Mouse (Mus musculus): ENCODE measurements around the gene Mex3d. TPM values are rescaled to one million over a fixed set of nuclear protein-coding genes. Genes with fewer than 3 reads are reported as not detected.
A peak's percentile ranks its signal among the peaks of the same experiment; 100 is the strongest.

Gene Mex3d
- total RNA-seq (2021): 1 to 10 TPM; 4.7 to 5.1 TPM
- long read RNA-seq, experiment 1, partial matches to known transcripts: 0 of 3 reads
- long read RNA-seq, experiment 1, other reads (novel, unspliced or antisense): 0 of 3 reads
- long read RNA-seq, experiment 2, partial matches to known transcripts: 0 of 2 reads
- long read RNA-seq, experiment 2, other reads (novel, unspliced or antisense): 2 of 2 reads

GRCm38 (mm10) chr10:80387522-80387959 lies at the start of gene Mex3d:
TSS of gene Mex3d (minus strand) at chr10:80387659.
- peak; percentile 94 for DNase-seq
- H3K4me3 ChIP-seq: peak within 1 kb of the TSS; percentile 92
- intact Hi-C loops (cut with DNase I): no loop called here
- TF ChIP-seq CTCF (IDR thresholded peaks at IDR 0.05): no peak
- peak within 1 kb of the TSS; percentile 93 for H3K27ac ChIP-seq

- intact Hi-C loops (cut with DNase I): loop anchor here (10.0 kb wide), 1 partner anchor 829 kb away; the partner anchor contains the start of genes Apba3 and Mrpl54
- no peak for TF ChIP-seq CTCF (IDR thresholded peaks at IDR 0.05)
- Histone ChIP-seq H3K4me3 (no peak overlapping the region), H3K27ac (no peak overlapping the region)
- DNase-seq: no peak
These were observed 48.8 kb upstream of the Mex3d start for GRCm38 (mm10) chr10:80436276-80436675.

- H3K4me3 ChIP-seq: no peak overlapping the region
- no peak for DNase-seq
- intact Hi-C loops (cut with DNase I): loop anchor here (10.0 kb wide), 1 partner anchor 829 kb away; the partner anchor contains the start of genes Apba3 and Mrpl54
- no peak overlapping the region for H3K27ac ChIP-seq
- no peak for TF ChIP-seq CTCF (IDR thresholded peaks at IDR 0.05)
These were observed 48.3 kb upstream of the Mex3d start for GRCm38 (mm10) chr10:80435764-80436163.

- Histone ChIP-seq H3K27ac (no peak overlapping the region; the same call in 1 of the 2 replicates), H3K4me3 (no peak overlapping the region)
- DNase-seq: no peak
- intact Hi-C loops (cut with DNase I): loop anchor here (10.0 kb wide), 1 partner anchor 830 kb away; the partner anchor contains the start of genes Apba3 and Mrpl54
- TF ChIP-seq CTCF (IDR thresholded peaks at IDR 0.05): no peak
These were observed 47.4 kb upstream of the Mex3d start for GRCm38 (mm10) chr10:80434823-80435222.

- intact Hi-C loops (cut with DNase I): loop anchor here (10.0 kb wide), 1 partner anchor 831 kb away; the partner anchor contains the start of genes Apba3 and Mrpl54
- DNase-seq: no peak
- TF ChIP-seq CTCF (IDR thresholded peaks at IDR 0.05): 0 out of 2 replicates have a peak, but pooled peaks have one; percentile 2
- H3K27ac ChIP-seq: peak overlapping the region; percentile 71
- peak overlapping the region; percentile 86 for H3K4me3 ChIP-seq
These were observed 46.8 kb upstream of the Mex3d start for GRCm38 (mm10) chr10:80434233-80434592.

- DNase-seq: peak; percentile 96
- intact Hi-C loops (cut with DNase I): loop anchor here (2.0 to 10.0 kb wide), 2 partner anchors 27 to 831 kb away; partner anchors contain the start of genes Apba3, Mrpl54 and Uqcr11
- peak within 1 kb of the TSS; percentile 100 for H3K27ac ChIP-seq
- no peak for TF ChIP-seq CTCF (IDR thresholded peaks at IDR 0.05)
- peak within 1 kb of the TSS; percentile 86 for H3K4me3 ChIP-seq
These were observed 46.2 kb upstream of the Mex3d start, which contains the start of gene Tcf3 for GRCm38 (mm10) chr10:80433513-80434232. TSS of gene Tcf3 (minus strand) at chr10:80433647.

DNA sequence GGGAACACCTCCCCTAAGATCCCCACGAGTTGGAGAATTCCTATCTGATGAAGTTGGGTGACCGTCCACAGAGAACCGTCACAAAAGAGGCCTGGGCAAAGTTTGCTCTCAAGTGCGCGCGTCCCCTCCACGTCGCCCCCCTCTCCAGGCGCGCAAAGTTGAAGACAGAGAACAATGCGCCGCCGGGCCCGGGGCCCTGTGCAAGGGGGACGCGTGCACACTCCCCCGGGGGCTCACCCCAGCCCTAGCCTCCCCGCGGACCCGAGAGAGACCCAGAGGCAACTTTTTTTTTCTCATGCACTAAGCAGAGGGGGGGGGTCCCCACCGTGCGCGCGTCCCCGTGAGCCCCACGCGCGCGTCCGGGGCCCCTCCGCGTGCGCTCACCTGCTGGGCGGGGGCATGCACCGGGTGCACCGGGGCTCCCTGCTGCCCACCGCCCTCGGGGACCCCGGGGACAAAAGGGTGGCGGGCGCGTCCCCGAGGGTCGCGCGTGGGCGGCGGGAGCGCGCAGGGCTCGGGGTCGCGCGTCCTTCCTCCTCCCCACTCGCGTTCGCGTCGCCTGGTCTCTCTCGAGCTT lies 45.6 kb upstream of the Mex3d start:
- Histone ChIP-seq H3K27ac (peak overlapping the region; percentile 100), H3K4me3 (peak overlapping the region; percentile 86)
- no peak for DNase-seq
- TF ChIP-seq CTCF (IDR thresholded peaks at IDR 0.05): no peak
- intact Hi-C loops (cut with DNase I): loop anchor here (2.0 to 10.0 kb wide), 2 partner anchors 26 to 832 kb away; partner anchors contain the start of genes Apba3, Mrpl54 and Uqcr11

DNA sequence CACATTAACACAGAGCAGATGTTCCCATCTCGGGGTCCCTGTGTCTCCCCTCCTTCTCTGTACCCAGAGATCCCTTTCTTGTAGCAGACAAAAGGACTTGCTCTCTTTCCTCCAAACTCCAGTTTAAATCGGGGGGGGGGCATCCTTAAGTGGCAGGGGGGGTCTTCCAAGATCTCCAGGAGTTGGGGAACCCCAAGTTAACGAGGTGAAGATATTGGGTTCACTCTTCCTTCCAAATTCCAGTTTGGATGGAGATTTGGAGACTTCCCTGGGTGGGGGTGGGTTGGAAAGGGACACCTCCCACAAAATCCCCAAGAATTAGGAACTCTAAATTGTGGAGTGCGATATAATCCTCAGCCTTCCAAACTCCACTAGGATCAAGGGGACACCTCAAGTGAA lies 44.9 kb upstream of the Mex3d start:
- intact Hi-C loops (cut with DNase I): loop anchor here (2.0 to 10.0 kb wide), 2 partner anchors 26 to 832 kb away; partner anchors contain the start of genes Apba3, Mrpl54 and Uqcr11
- peak overlapping the region; percentile 86 for H3K4me3 ChIP-seq
- TF ChIP-seq CTCF (IDR thresholded peaks at IDR 0.05): no peak
- peak overlapping the region; percentile 100 for H3K27ac ChIP-seq
- DNase-seq: no peak

GRCm38 (mm10) chr10:80431570-80432386 lies 44.3 kb upstream of the Mex3d start:
- intact Hi-C loops (cut with DNase I): loop anchor here (2.0 to 10.0 kb wide), 2 partner anchors 25 to 833 kb away; partner anchors contain the start of genes Apba3, Mrpl54 and Uqcr11
- Histone ChIP-seq H3K4me3 (peak overlapping the region; percentile 86), H3K27ac (peak overlapping the region; percentile 100)
- no peak for TF ChIP-seq CTCF (IDR thresholded peaks at IDR 0.05)
- DNase-seq: no peak

GRCm38 (mm10) chr10:80430375-80430980 lies 43.0 kb upstream of the Mex3d start:
- intact Hi-C loops (cut with DNase I): loop anchor here (10.0 kb wide), 1 partner anchor 834 kb away; the partner anchor contains the start of genes Apba3 and Mrpl54
- Histone ChIP-seq H3K27ac (peak overlapping the region; percentile 100), H3K4me3 (no peak overlapping the region)
- DNase-seq: no peak
- no peak for TF ChIP-seq CTCF (IDR thresholded peaks at IDR 0.05)

DNA sequence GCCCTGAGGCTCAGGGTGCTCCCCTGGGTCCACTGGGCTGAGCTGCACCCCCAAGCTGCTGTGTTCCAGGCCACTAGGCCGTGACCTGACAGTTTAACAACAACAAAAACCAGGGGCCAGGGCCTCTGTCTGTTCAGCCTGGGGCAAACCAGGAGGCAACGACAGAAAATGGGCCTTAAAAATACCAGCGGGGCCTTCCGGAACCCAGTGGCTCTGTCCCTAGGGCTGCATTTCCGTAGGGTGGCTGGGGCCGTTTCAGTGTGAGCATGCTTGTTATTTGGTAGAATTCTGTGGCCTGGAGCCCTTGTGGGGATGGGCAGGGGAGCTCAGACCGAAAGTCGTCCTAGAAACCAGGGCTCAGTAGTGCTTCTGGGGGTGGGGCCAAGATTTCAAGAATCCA lies 42.3 kb upstream of the Mex3d start:
- no peak for DNase-seq
- intact Hi-C loops (cut with DNase I): loop anchor here (10.0 kb wide), 1 partner anchor 835 kb away; the partner anchor contains the start of genes Apba3 and Mrpl54
- no peak overlapping the region for H3K4me3 ChIP-seq
- H3K27ac ChIP-seq: no peak overlapping the region
- no peak for TF ChIP-seq CTCF (IDR thresholded peaks at IDR 0.05)
